Mouse (Mus musculus) cerebellum, adult 18-20 months (tissue): ENCODE results near the gene 1700015F17Rik.

ENCODE experiments used
- DNase-seq, 2 experiments: peaks; one replicate each; pipeline ENCODE4 v3.0.0; 2021

The 1700015F17Rik gene

GRCm38 (mm10) chr5:5479043-5479442 is at the start of gene 1700015F17Rik:
Gene 1700015F17Rik (minus strand): TSS chr5:5479143.
- DNase-seq = no peak

DNA sequence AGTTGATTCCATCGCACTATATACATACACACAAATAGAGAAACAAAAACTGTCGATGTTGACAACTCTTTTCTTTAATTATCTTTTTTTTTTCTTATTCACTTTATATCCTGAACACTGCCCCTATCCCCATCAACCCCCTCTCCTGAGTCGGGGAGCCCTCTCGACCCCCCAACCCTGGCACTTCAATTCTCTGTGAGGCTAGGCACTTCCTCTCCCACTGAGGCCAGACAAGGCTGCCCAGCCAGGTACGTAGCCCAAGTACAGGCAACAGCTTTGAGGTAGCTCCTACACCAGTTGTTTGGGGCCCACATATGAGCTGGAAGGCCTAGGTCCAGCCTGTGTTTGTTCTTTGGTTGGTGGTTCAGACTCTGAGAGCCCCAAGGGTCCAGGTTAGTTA is 36.5 kb upstream of the 1700015F17Rik start:
- peak; percentile 23 to 38 for DNase-seq

DNA sequence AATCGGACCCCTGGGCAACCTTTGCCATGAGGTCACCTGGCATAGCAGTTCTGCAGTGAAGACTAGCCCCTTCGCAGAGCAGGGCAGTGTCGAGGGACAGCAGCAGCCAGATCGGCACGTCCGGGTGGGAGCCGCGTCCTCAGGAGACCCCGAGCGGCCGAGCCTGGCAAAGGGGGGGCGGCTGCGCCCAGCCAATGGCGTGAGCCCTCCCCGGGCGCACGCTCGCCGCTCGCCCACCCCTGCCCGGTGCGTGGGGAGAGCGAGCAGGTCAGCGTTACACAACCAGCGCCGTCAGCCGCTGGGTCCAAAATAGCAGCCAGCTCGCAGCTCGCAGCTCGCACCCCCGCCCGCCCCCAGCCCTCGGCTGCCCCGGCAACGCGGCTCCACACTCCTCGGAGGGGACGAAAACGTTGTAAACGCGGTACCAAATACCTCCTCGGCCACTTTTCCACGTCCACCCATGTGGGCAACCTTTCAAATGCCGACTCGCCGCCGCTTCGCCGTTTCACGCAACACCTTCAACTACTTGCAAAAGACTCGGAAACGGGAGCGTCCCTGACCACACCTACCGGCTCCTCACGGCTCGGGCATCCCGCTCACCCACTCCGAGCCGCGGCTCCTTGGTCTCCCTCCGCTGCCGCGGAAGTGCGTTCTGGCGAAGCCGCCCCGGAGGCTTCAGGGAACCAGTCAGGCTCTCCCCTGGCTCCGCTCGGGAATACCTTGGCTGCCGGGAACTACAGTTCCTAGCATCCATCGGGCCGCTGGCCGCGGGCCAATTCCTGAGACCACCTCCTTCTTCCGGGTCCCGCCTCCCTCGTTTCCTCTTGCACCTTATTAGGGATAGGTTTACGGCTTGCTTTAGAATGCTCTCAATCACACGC is 35.5 kb upstream of the 1700015F17Rik start, which contains the start of gene Cldn12:
Cldn12 (minus strand) TSS at position 763 of the 881 bp plus-strand sequence.
- DNase-seq = peak; percentile 97 to 98

GRCm38 (mm10) chr5:5511401-5511800 is 32.5 kb upstream of the 1700015F17Rik start:
- DNase-seq = no peak

- no peak for DNase-seq
Observed at GRCm38 (mm10) chr5:5510989-5511388, 32.0 kb upstream of the 1700015F17Rik start.

DNA sequence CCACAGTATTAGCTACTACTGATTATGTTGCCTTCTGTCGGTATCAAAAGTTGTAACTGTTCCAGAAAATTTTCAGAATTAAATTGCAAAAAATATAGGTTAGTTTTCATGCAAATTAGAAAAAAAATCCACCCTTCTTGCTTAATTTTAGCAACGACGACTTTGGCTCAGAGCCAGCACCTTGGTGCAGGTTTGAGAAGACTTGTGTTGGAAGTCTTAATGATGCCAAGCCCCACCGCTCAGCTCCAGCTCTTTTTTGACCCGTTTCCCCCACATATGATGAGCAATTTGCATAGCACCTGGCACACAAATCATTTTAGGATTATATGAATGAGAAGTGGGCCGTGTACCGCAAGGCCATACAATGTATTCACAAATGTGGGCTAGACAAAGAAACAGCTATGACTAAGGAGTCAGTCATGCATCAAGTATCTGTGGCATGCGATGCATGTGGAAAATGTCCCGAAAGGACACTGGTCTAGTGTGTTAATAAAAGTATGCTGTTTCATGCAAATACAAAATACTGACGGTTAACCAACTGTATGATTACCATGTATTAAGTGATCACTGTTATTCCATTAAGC is 31.5 kb upstream of the 1700015F17Rik start:
- DNase-seq = peak; percentile 33 to 52

DNA sequence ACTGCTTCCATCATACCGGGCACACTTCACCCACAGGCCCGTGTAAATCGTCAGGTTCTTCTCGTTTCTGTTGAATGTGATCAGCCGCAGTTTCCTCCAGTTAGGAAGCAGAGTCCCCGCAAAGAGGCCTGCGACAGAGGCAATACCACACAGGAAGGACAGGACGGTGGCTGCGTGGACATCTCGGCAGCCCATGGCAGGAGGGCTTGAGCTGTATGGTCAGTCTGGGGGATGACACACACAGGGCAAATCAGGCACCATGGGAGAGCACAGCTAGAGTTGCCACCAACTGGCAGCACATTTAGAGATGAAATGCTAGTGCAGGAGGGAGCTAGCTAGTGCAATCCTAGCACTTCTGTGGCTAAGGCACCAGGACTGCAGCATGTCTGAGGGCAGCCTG is 29.3 kb upstream of the 1700015F17Rik start:
- peak in 1 of 2 experiments; percentile 31 for DNase-seq

DNA sequence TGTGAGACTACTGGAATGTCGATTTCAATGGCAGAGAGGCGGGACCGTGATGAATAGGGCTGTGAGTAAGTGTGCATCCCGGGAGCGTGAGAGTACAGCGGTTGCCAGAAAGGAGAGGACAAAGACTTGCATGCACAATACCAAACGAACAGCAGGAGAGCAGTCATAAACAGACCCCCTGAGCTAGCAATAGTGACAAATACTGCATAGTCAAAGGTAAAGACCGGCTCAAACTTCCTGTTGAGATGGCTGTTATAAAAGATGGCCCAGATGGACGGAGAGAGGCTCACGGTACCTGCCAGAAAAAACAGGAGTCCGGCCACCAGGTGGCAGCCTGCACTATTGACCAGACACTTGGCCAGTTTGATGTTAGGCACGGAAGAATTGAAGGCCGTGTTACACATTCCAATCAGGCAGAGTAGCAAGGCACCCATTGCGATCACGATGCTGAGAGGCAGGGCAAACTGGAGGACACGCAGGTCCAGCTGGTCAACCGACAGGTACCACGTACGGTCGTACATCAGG is 28.8 kb upstream of the 1700015F17Rik start:
- DNase-seq = peak; percentile 90 to 93

DNA sequence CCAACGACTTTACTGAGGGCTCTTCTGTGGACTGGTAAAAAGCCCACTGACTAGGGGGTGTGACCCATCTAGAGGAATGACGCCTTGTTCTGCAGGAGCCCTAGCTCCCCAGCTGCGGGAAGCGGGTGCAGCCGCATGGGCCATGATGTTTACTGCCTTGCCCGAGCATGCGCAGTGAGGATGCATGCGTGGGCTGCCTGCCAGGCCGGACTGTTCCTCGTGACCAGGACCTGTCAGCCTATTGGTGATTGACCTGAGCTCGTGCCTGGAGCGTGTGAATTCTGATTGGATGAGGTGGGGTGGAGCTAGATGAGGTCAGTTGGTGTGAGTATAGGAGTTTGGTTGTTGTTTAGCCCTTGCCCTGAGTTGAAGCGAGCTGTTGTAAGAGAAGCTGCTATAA is 25.5 kb upstream of the 1700015F17Rik start:
- DNase-seq = no peak

GRCm38 (mm10) chr5:5503381-5503780 is 24.4 kb upstream of the 1700015F17Rik start:
- no peak for DNase-seq

DNA sequence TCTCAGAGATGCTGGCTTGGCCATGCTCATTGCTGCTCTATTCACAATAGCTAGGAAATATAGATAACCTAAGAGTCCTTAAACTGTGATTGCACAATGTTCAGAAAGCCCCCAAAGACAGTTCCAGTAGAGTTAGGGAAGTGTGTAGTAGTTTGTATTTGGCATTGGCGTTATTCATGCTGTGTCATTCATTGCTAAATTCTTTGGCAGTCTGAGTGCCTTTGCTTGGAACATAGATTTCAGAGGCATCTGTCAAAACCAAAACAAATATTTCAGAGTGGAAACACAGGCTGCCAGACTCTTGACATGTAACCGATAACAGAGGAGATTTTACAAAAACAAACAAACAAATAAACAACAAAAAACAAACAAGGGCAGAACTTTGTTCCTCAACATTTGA is 22.6 kb upstream of the 1700015F17Rik start:
- no peak for DNase-seq

DNA sequence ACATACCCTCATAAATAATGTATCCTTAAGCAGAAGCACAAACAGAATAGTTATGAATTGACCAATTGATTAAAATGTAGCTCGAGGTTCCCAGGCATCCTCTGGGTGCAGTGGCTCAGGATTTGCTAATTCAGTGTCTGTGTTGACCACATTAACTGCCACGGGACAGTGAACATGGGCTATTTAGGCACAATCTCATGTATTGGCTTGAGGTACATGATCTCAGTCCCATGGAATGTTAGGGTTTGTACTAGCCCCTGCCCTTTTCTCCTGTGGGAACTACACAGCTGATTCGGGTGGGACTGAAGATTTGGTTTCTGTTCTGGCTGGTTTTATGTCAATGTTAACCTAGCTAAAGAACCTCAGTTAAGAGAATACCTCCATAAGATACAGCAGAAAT is 17.4 kb upstream of the 1700015F17Rik start:
- no peak for DNase-seq

DNA sequence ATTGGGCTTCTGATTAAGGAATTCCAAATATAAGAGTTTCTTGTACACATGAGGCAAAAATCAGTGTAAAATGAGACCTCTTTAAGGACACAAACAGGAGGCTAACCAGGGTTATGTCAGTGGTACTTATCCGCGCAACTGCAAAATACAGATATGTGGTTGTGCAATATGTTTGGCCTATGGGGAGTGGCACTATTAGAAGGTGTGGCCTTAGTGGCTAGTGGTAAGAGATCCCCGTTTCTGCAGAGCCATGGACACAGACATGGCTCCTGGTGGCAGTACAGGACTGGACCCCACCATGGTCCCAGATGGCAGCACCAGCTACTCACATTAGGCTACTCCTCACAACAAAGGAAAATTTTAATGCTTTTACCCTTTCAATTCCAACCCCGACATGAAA is 16.1 kb upstream of the 1700015F17Rik start:
- no peak for DNase-seq

GRCm38 (mm10) chr5:5494269-5495005 is 15.5 kb upstream of the 1700015F17Rik start:
- DNase-seq = peak; percentile 21 to 48

DNA sequence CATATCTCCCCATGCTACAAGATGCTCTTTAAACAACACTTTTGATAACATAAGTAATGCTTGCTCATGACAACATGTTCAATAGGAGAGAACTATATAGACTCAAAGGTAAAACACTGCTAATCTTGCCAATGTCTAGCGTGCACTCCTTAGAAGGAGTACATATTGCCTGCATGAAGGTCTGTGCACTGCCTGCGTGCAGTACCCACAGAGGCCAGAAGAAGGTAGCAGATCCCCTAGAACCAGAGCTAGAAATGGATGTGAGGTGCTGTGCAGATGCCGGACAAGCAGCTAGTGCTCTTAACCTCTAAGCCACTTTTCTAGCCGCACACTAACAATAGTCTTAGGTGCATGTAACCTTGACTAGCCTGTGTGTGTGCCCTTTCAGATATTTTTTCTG is 13.2 kb upstream of the 1700015F17Rik start:
- no peak for DNase-seq

- no peak for DNase-seq
Observed at GRCm38 (mm10) chr5:5486071-5486470, 7.1 kb upstream of the 1700015F17Rik start.

GRCm38 (mm10) chr5:5483254-5483858 is 4.4 kb upstream of the 1700015F17Rik start:
- no peak for DNase-seq

DNA sequence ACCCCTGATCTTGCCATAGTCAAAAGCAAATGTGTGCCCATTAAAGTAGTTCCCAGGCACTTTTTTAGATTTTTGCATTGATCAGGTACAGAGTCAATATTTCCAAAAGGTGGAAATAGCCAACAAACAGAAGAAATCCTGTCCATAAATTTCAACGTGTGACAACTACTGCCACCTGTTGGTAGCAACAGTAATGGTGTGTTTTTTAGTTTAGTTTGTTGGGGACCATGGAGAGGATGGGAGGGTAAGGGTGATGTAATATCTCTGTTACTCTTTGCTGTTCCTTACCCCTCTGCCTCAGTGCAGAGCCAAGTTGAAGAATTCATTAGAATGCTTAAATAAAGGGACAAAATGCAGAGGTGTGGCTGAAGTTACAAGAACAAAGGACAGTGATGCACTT is 2.7 kb upstream of the 1700015F17Rik start:
- DNase-seq = no peak

DNA sequence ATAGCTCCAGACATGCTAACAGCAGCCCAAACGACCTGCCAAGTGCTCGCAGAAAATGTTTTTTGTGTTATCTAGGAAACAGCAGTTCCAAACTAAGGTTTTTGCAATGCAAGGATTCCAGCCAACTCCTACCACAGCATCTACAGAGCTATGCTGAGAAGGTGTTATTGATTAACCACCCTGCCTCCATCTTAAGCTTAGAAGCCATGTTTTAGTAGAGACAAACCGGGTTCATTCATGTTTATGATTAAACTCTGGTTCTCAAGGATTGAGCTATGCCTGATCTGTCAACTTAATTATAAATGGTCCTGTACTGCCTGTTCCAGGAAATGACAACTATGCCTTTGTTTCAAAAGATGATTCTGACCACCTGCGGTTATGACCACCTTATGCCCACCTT is 2.8 kb downstream of the 1700015F17Rik start:
- DNase-seq = no peak

DNA sequence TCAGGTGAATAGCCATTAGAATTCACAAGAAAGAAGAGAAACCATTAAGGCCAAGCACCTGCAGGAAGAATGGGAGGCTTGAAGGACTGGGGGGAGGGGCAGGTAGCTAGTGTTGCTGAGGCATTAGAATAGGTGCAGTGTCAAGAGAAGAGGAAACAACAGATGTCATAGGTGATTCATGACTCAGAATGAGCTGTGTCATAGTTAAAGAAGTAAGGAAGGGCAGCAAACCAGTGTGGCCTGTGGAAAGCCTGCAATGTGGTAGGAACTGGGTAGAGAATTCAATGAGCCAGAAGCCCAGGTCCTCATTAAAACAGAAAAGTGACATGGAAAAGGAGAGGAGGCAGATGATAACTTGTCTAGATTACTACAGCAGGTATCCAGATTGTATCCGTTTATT is 13.7 kb downstream of the 1700015F17Rik start:
- DNase-seq = no peak

DNA sequence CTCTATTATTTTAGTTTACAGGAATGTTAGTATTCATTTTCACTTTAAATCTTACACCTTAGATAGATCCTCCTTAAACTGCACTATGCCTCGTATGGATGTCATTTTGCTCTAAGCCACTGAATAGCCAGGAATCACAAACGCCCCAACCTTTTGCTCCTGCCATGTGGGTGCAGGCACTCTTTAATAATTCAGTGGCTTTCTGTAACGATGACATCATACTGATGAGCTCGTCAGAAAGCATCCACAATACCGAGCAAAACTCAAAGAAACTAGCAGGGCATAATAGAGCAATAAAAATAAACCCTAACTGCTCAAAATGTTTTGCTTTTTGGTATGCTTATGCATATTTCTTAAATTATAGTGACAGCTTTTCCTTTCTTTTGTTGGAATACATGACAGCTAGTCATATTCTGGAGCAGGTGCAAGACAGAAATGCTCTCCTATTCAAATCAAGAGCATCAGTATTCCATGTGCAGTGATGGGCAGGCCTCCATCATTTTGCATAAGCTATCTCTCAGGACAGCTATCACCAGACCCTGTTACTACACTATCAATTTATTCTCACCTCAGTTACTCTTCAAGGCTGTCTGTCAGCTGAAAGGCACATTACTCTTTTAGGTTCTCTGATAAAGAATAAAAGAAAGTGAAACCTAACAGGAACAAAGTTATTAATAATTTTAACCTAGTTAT is 47.1 kb downstream of the 1700015F17Rik start:
- DNase-seq = no peak

DNA sequence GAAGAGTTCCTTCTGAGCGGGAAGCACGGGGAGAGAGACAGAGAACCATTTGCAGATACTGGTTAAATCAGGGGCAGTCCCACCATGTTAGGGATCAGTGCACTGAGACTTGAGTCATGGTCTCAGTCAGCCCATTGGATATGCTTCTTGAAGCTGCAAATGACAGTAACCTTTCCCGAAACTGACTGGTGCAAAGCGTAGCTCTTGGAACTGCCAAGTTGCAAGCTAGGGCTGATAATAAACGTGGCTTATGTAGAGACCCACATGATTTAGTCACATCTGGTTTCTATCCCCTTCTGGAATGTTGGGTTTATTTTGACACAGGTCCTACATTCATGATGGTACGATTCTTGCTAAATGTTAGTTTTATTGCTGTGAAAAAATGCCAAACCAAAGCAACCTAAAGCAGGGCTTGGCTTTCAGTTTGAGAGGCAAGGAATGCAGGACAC is 55.2 kb downstream of the 1700015F17Rik start:
- no peak for DNase-seq
